Mouse (Mus musculus) cortical plate, adult 2 months (tissue): ENCODE data around the gene Dhx34.

Experiments
- CTCF ChIP-seq: fragments of 200-500 bp; IDR thresholded peaks from 2 replicates; pipeline ENCODE4 v1.5.1; 2011; ENCODE audit warnings: mild to moderate bottlenecking, control low read depth, low read length; ENCODE audit not compliant: insufficient read depth; ENCODE audit errors: extremely low read depth
- POLR2A ChIP-seq: fragments of 200-500 bp; IDR thresholded peaks from 2 replicates; pipeline ENCODE4 v1.6.1; 2011; ENCODE audit warnings: mild to moderate bottlenecking, low read length, control low read depth; ENCODE audit not compliant: insufficient read depth; ENCODE audit errors: extremely low read depth

- TF ChIP-seq CTCF (no peak), POLR2A (no peak)
These were observed 14.8 kb downstream of the Dhx34 start for GRCm38 (mm10) chr7:16207076-16207475.
